Mouse (Mus musculus): Measurements from ENCODE around the gene Arhgap42.

The Arhgap42 gene

GRCm38 (mm10) chr9:9015108-9015507, 223.8 kb downstream of the Arhgap42 start:
- DNase-seq (ENCODE audit: low spot score): no peak

DNA sequence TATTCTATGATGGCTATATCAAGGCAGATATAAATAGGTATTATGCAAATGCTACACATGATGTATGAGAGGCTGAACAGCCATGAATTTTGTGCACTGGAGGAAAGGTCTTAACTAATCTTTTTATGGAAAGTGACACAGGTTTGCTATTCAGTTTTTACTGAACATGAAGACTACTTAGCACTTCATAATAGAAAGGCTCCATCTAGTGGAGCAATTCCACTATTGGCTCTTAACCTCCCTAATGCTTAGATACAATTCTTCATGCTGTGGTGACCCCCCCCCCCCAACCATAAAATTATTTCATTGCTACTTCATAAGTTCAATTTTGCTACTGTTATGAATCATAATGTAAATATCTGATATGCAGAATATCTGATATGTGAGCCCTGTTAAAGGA, 237.7 kb downstream of the Arhgap42 start:
- no peak for DNase-seq (ENCODE audit: low spot score)

GRCm38 (mm10) chr9:8996494-8996893, 242.4 kb downstream of the Arhgap42 start:
- no peak for DNase-seq (ENCODE audit: low spot score)

- DNase-seq (ENCODE audit: low spot score): no peak
Measured at GRCm38 (mm10) chr9:8982315-8982714, 256.6 kb downstream of the Arhgap42 start.

DNA sequence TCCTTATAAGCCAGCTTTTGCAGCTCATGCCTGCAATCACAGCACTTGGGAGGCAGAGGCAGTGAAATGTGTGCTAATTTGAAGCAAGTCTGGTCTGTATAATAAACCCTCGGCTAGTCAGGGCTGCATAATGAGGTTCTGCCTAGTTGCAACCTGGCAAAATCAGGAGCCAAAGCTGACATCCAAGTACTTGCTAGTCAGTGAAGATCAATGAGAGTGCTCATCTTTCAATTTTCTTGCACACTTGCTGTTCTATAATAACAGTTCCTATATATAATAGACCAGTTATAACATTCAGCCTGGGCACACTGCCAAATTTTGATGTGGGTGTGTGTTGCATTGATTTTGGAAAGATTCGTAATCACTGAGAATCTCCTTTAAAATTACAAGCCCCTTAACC, 261.1 kb downstream of the Arhgap42 start:
- no peak for DNase-seq (ENCODE audit: low spot score)

DNA sequence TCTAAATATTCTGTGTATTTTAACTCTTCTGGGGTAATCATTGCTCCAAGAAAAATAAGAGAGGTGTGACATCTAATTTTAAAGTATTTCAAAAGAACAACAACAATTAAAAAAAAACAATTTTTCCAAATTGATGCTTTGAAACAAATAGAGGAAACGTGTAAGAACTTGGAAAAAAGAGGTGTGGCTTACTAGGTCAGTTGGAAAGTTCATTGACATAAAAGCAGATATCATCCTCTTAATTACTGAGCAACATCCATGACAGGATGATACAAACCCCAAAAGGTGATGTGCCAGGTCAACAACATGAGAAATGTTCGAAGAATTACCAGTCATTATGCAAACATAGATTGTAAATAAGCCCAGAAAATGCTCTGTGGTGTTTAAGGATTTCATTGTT, 267.4 kb downstream of the Arhgap42 start, which contains the start of gene Gm16485:
Gene Gm16485, plus strand, starts transcription at position 301 of the 400 bp plus-strand sequence.
- no peak for DNase-seq (ENCODE audit: low spot score)

DNA sequence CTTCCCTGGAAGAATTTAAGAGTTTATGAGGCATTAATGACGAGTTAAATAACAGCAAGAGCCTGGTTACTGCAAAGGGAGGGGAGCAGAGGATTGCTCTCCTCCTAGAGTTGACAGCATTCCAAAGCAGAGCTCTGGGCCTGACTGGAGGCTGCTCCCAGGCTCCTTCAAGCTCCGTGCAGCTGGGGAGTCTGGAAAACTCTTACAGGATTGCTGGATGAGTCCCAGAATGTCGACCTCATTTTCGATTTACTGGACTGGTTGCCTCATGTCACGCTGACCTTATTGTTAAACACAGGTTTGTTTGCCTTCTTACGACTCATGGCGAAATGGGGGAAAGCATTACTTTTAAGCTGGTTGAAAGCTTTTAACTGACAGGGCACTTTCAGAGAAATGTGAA, 268.7 kb downstream of the Arhgap42 start:
- DNase-seq (ENCODE audit: low spot score): no peak

DNA sequence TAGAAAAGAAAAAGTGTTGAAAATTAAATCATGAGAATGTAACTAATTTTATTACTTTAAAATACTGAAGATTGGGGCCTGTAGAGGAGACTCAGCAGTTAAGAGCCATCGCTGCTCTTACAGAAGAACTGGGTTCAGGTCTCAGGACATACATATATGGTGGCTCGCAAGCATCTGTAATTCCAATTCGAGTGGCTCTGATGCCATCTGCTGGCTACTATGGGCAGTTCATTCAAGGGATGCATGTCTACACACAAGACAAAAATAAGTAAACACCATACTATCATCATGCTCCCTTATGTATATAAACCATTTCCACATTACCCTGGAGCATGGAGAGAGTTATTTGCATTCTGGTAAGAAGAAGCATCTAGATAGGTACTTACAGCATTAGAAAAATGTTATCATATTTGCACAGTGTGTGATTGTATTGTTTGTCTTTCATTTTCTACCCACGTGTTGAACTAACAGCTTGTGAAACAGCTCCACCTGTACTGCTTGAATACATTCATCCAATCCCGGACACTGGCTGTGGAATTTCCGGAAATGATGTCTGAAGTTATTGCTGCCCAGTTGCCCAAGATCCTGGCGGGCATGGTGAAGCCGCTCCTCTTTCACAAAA, 274.3 kb downstream of the Arhgap42 start:
- no peak for DNase-seq (ENCODE audit: low spot score)

DNA sequence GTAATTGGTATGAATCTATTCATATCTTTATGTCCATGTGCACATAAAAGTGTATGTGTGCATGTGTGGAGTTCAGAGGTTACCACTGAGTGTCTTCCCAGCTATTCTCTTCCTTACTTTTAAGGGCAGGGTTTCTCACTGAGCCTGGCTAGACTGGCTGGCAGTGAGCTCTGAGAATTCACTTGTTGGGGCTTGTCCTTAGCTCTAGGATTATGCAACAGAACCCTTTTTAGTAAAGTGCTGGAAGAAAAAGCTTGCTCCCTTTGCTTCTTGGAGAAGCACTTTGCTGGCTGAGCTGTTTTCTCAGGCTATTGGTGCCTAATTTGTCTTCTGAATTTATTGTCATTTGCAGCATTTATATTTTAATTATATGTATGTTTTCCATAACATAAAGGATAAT, 285.6 kb downstream of the Arhgap42 start:
- no peak for DNase-seq (ENCODE audit: low spot score)
